Mouse (Mus musculus) cerebellum, adult 9-11 months (tissue): ENCODE results near the gene Flg.

Experiments used
- DNase-seq: peaks from one replicate; pipeline ENCODE4 v3.0.0; 2022

The Flg gene

DNA sequence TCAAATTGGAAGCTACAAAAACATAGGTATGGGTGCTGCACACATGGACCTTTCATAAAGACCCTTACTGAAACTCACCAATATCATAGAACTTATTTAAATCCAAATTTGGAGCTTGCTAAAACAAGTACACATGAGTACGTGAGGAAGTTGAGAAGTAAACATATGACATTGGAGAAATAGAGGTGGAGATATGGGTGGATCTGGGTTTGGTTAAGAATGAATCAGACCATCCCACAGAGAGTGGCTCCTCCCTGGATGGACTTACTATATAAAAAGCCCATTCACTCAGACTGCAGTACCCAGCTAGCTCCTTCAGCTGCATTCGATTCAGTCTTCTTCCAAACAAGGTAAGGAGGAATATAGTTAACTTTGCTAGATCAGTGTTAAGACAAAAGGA, at the start of gene Flg:
TSS of gene Flg (plus strand) at position 301 of the 400 bp plus-strand sequence.
- no peak for DNase-seq

DNA sequence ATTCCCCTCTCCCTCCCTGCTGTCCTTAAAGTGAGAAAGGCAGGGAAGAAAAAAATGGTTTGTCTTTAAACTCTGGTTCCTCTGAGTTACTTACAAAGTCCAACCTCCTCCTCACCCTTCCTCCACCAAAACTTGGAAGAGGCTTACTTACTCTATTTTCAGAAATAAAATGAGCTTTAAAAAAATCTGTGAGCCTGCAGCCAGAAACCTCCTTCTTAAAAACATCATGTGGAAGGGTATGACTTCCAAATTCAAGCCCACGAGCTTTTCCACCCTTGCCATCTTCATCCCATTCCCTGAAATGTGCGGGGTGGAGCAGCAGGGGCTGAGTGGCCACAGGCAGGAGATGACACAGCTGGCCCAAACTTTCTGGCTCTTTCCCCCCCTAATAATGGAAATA, 24.2 kb downstream of the Flg start:
- DNase-seq = no peak

DNA sequence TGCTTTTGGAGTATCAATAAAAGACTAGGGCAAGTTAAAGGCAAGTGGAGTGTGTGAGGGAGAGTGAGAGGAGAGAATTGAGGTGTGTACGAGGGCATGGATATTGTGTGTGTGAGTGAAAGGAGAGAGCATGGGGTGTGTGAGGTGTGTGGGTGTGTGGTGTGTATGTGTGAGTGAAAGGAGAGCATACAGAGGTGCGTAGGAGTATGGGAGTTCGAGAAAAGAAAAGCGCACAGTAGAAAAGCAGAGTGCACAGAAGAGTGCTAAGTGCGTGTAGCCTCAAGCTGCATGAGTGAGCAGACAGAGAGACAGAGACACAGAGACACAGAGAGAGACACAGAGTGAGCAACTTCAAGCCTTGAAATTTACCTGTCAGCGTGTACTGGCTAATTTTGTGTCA, 26.5 kb downstream of the Flg start:
- DNase-seq = no peak

DNA sequence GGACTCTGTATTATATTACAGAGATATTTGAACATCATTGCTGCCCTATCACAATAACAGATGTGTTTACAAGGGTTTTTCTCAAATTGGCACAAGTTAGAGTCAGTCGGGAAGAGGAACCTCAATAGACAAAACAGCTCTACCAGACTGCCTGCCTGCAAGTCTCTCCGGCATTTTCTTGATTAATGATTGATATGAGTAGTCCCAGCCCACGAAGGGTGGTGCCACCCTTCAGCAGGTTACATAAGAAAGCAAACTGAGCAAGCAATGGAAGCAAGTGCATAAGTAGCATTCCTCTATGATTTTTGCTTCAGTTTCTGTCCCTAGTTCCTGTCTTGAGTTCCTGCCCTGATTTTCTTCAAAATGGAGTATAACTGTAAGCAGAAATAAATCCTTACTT, 28.6 kb downstream of the Flg start:
- DNase-seq = no peak

DNA sequence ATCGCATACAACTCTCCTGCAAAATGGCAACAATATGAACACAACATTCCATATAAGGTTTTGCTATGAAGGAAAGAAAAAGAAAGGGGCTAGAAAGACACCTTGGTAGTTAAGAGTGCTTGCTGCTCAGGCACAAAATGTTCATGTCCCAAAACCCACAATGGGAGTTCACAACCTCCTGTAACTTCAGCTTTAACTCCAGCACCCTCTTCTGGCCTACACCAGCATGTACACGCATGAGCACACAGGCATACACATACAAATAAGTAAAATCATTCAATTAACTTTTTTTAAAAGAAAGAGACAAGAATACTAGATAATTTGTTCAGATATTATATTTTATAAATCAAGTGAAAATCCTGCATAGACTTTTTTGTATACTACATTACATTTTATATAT, 32.8 kb downstream of the Flg start:
- DNase-seq = no peak

DNA sequence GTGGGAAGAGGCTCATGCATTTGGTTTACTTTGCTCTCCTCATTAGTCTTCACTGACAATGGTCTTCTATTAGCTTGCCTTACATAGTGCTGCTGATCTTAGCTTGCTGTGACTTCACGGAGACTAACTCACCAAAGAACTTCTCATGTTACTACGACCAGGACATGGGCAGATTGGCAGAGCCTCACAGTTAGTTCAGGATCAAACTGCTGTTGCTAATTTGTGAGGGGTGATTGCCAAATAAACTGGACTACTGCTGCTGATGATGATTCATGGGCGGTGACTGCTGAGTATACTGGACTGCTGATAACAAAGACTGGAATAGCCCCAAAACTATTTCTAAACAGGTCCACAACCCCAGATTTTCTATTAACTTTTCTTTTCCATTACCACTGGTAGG, 38.0 kb downstream of the Flg start:
- no peak for DNase-seq

DNA sequence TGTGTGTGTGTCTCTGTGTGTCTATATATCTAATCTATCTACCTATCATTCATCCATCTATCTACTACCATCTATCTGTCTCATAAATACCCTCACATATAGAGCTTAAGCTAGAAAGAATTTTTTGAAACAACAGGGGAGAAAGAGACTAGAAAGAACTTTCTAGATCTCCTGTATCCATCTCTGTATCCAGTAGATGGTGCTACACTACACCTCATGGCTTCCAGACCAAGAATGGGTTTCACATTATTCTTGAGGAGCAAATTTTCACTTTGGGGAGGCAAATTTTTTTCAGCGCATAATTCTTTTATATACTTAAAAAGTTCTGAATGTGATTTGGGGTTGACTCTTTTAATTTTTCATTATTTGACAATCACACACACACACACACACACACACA, 41.1 kb downstream of the Flg start:
- DNase-seq = no peak

DNA sequence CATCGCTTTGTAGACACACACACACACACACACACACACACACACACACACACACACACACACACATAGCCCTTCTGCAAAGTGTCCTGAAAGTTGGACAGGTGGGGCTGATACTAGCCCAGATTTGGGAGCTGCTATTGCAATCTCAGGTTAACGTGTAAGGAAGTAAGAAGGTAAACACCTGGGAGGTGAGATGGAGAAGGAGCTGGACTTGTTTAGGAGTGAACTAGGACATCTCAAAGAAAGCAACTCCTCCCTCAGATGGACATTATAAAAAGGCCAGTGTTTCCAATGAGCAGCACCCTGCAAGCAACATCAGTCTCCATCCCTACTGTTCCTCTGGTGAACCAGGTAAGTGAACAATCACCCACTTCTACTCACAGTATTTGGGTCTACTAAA, 46.1 kb downstream of the Flg start, which contains the start of gene Hrnr:
TSS of gene Hrnr (plus strand) at position 301 of the 400 bp plus-strand sequence.
- no peak for DNase-seq

DNA sequence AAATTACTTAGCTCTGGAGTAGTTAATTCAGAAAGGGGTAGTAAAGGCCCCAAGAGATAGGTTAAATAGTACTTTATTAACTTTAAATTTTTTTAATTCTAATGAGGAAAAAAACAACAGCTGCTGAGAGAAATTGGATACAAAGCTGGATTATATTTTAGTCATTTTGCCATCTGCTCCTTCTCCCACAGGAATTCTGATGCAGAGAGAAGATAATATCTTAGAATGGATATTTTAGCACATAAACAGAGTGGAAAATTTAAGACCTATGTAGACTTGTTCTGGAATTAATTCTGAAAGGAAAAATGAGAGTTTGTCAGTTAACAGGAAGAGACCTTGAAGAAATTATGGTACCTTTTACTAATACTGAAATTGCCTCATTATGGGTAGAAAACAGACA, 64.4 kb downstream of the Flg start:
- no peak for DNase-seq

DNA sequence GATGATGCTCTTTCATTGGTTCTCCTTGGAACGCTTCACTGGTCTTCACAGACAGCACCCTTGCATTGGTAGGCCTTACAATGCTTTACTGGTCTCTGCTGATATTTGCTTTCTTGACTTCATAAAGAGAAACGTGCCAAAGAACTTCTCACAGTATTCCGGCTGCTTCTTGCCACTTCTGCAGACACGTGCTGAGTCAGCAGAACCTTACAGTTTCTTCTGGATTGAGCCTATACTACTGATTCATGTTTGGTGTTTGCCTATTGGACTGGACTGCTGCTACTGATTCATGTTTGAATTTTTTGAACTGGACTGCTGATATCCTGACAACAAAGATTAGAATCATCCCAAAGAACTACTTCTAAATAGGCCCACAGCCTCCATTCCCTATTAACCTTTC, 66.7 kb downstream of the Flg start:
- DNase-seq = no peak
